Mouse (Mus musculus): ENCODE results near the gene Nudt5.
A peak's percentile ranks its signal among the peaks of the same experiment; 100 is the strongest.

Nudt5 gene

GRCm38 (mm10) chr2:5862834-5863233, 18.0 kb downstream of the Nudt5 start, which contains the start of gene Gm13199:
Gm13199 (minus strand) TSS chr2:5862934.
- no peak for ATAC-seq (ENCODE audit: insufficient number of reproducible peaks, low FRiP score, low TSS enrichment)

- ATAC-seq (ENCODE audit: insufficient number of reproducible peaks, low FRiP score, low TSS enrichment), result no peak
These were observed 22.9 kb downstream of the Nudt5 start for GRCm38 (mm10) chr2:5867681-5868080.

- ATAC-seq (ENCODE audit: insufficient number of reproducible peaks, low FRiP score, low TSS enrichment), result no peak
These were observed 24.9 kb downstream of the Nudt5 start for GRCm38 (mm10) chr2:5869746-5870145.

- ATAC-seq (ENCODE audit: insufficient number of reproducible peaks, low FRiP score, low TSS enrichment), result no peak
These were observed 32.6 kb downstream of the Nudt5 start for GRCm38 (mm10) chr2:5877446-5877845.

- no peak for ATAC-seq (ENCODE audit: insufficient number of reproducible peaks, low FRiP score, low TSS enrichment)
These were observed 44.0 kb downstream of the Nudt5 start for GRCm38 (mm10) chr2:5888865-5889264.

- ATAC-seq (ENCODE audit: insufficient number of reproducible peaks, low FRiP score, low TSS enrichment), result no peak
These were observed 44.6 kb downstream of the Nudt5 start for GRCm38 (mm10) chr2:5889412-5889811.

GRCm38 (mm10) chr2:5894296-5894695, 49.5 kb downstream of the Nudt5 start:
- ATAC-seq (ENCODE audit: insufficient number of reproducible peaks, low FRiP score, low TSS enrichment), result no peak

GRCm38 (mm10) chr2:5894843-5895570, 50.2 kb downstream of the Nudt5 start, which contains the start of gene Sec61a2:
Sec61a2 (minus strand) TSS chr2:5895432.
- ATAC-seq (ENCODE audit: insufficient number of reproducible peaks, low FRiP score, low TSS enrichment), result peak; percentile 97

- no peak for ATAC-seq (ENCODE audit: insufficient number of reproducible peaks, low FRiP score, low TSS enrichment)
These were observed 55.3 kb downstream of the Nudt5 start for GRCm38 (mm10) chr2:5900145-5900544.

- peak; percentile 42 for ATAC-seq (ENCODE audit: insufficient number of reproducible peaks, low FRiP score, low TSS enrichment)
These were observed 61.3 kb downstream of the Nudt5 start for GRCm38 (mm10) chr2:5906092-5906491.

- no peak for ATAC-seq (ENCODE audit: insufficient number of reproducible peaks, low FRiP score, low TSS enrichment)
These were observed 61.8 kb downstream of the Nudt5 start for GRCm38 (mm10) chr2:5906625-5907024.

- no peak for ATAC-seq (ENCODE audit: insufficient number of reproducible peaks, low FRiP score, low TSS enrichment)
These were observed 66.6 kb downstream of the Nudt5 start for GRCm38 (mm10) chr2:5911282-5911965.

Data from cerebellum, adult (tissue).